Mouse (Mus musculus) liver, adult 2 months (tissue): ENCODE data around the gene R3hdml.

Experiments
- CTCF ChIP-seq: fragments of 200-500 bp; IDR thresholded peaks from 2 replicates; pipeline ENCODE4 v1.5.1; 2011; ENCODE audit warnings: low read depth, low read length, control low read depth
- POLR2A ChIP-seq: fragments of 200-500 bp; IDR thresholded peaks from 2 replicates; pipeline ENCODE4 v1.6.1; 2011; ENCODE audit warnings: low read length, control low read depth; ENCODE audit not compliant: insufficient read depth; ENCODE audit errors: extremely low read depth

DNA sequence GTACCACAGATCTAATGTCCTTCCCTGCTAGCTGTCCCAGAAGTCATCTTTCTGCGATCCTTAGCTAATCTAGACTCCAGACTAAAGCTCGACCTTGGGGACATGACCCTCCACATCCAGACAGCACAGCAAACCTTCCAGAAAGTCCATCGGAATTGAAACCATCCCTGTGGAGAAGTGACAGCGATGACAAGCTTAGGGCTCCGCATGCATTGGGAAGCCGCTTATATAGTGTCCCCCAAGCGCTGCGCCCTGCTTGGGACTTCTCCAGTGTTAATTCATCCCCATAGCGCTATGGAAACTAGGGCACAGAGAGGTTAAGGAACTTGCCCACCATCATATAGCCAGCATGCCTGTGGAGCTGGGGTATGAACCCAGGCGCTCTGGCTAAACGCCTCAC, 29.3 kb upstream of the R3hdml start:
- no peak for TF ChIP-seq CTCF
- TF ChIP-seq POLR2A = no peak
